Mouse (Mus musculus): ENCODE measurements at regions not wholly inside any gene's neighbourhood (a gene's known extent, or its start where the extent isn't known, plus 50 kb on each side); places are given as distances from the start of the nearest gene placed in this dataset.

- no peak for DNase-seq (ENCODE audit: low spot score)
- no peak for ATAC-seq (ENCODE audit: low FRiP score)
- H3K9ac ChIP-seq (ENCODE audit: low read depth, low read length) = no peak overlapping the region
- H3K36me3 ChIP-seq (ENCODE audit: control insufficient read depth, insufficient read depth, low read length) = no peaks in the 10 kb centered on the region
- no peaks in the 10 kb centered on the region; the same call in 1 of the 2 replicates for H3K4me1 ChIP-seq (replicated peaks; ENCODE audit: control insufficient read depth, insufficient read depth, low read length)
- no peak overlapping the region for H3K4me2 ChIP-seq (replicated peaks; ENCODE audit: low read depth, low read length)
- no peaks in the 10 kb centered on the region for H3K9me3 ChIP-seq (ENCODE audit: control insufficient read depth, low read length)
- no peak overlapping the region for H3K27ac ChIP-seq (ENCODE audit: low read depth, low read length)
- WGBS = 79% methylated on average over 7 of the region's 7 CpGs
- no peaks in the 10 kb centered on the region for H3K27me3 ChIP-seq (ENCODE audit: control insufficient read depth, insufficient read depth, low read length)
- H3K4me3 ChIP-seq (ENCODE audit: low read depth, low read length) = no peak overlapping the region
Observed at GRCm38 (mm10) chr4:95157653-95158430, 105.8 kb upstream of the Jun start.

GRCm38 (mm10) chr4:95158632-95159424 is 106.8 kb upstream of the Jun start:
- H3K4me2 ChIP-seq (replicated peaks; ENCODE audit: low read depth, low read length) = no peak overlapping the region
- no peak overlapping the region for H3K9ac ChIP-seq (ENCODE audit: low read depth, low read length)
- no peak overlapping the region for H3K4me3 ChIP-seq (ENCODE audit: low read depth, low read length)
- no peak for ATAC-seq (ENCODE audit: low FRiP score)
- 80% methylated on average over 6 of the region's 6 CpGs for WGBS
- no peak overlapping the region for H3K27ac ChIP-seq (ENCODE audit: low read depth, low read length)
- H3K36me3 ChIP-seq (ENCODE audit: control insufficient read depth, insufficient read depth, low read length) = no peaks in the 10 kb centered on the region
- no peaks in the 10 kb centered on the region for H3K27me3 ChIP-seq (ENCODE audit: control insufficient read depth, insufficient read depth, low read length)
- no peak for DNase-seq (ENCODE audit: low spot score)
- H3K9me3 ChIP-seq (ENCODE audit: control insufficient read depth, low read length) = no peaks in the 10 kb centered on the region
- H3K4me1 ChIP-seq (replicated peaks; ENCODE audit: control insufficient read depth, insufficient read depth, low read length) = no peaks in the 10 kb centered on the region; the same call in 1 of the 2 replicates

- H3K4me2 ChIP-seq (replicated peaks; ENCODE audit: low read depth, low read length) = no peak overlapping the region
- no peak for DNase-seq (ENCODE audit: low spot score)
- H3K9ac ChIP-seq (ENCODE audit: low read depth, low read length) = no peak overlapping the region
- no peak overlapping the region for H3K27ac ChIP-seq (ENCODE audit: low read depth, low read length)
- ATAC-seq (ENCODE audit: low FRiP score) = no peak
- no peak overlapping the region for H3K4me3 ChIP-seq (ENCODE audit: low read depth, low read length)
- no peaks in the 10 kb centered on the region for H3K27me3 ChIP-seq (ENCODE audit: control insufficient read depth, insufficient read depth, low read length)
- 97% methylated on average over 4 of the region's 4 CpGs for WGBS
- H3K36me3 ChIP-seq (ENCODE audit: control insufficient read depth, insufficient read depth, low read length) = no peaks in the 10 kb centered on the region
- no peaks in the 10 kb centered on the region; the same call in 1 of the 2 replicates for H3K4me1 ChIP-seq (replicated peaks; ENCODE audit: control insufficient read depth, insufficient read depth, low read length)
- no peaks in the 10 kb centered on the region for H3K9me3 ChIP-seq (ENCODE audit: control insufficient read depth, low read length)
Observed at GRCm38 (mm10) chr4:95159821-95160220, 107.8 kb upstream of the Jun start.

GRCm38 (mm10) chr4:95160465-95160864 is 108.4 kb upstream of the Jun start:
- ATAC-seq (ENCODE audit: low FRiP score) (no peak), DNase-seq (ENCODE audit: low spot score) (no peak)
- H3K27ac ChIP-seq (ENCODE audit: low read depth, low read length) = no peak overlapping the region
- no peaks in the 10 kb centered on the region; the same call in 1 of the 2 replicates for H3K4me1 ChIP-seq (replicated peaks; ENCODE audit: control insufficient read depth, insufficient read depth, low read length)
- H3K4me3 ChIP-seq (ENCODE audit: low read depth, low read length) = no peak overlapping the region
- H3K9ac ChIP-seq (ENCODE audit: low read depth, low read length) = no peak overlapping the region
- H3K27me3 ChIP-seq (ENCODE audit: control insufficient read depth, insufficient read depth, low read length) = no peaks in the 10 kb centered on the region
- no peak overlapping the region; the same call in 1 of the 2 replicates for H3K4me2 ChIP-seq (replicated peaks; ENCODE audit: low read depth, low read length)
- 90% methylated on average over 3 of the region's 3 CpGs for WGBS
- no peaks in the 10 kb centered on the region for H3K36me3 ChIP-seq (ENCODE audit: control insufficient read depth, insufficient read depth, low read length)
- no peaks in the 10 kb centered on the region for H3K9me3 ChIP-seq (ENCODE audit: control insufficient read depth, low read length)

- Histone ChIP-seq H3K4me3 (ENCODE audit: low read depth, low read length) (peak overlapping the region; percentile 55), H3K9ac (ENCODE audit: low read depth, low read length) (peak overlapping the region; percentile 78), H3K4me1 (replicated peaks; ENCODE audit: control insufficient read depth, insufficient read depth, low read length) (no peaks in the 10 kb centered on the region; the same call in 1 of the 2 replicates), H3K27me3 (ENCODE audit: control insufficient read depth, insufficient read depth, low read length) (no peaks in the 10 kb centered on the region), H3K36me3 (ENCODE audit: control insufficient read depth, insufficient read depth, low read length) (no peaks in the 10 kb centered on the region), H3K4me2 (replicated peaks; ENCODE audit: low read depth, low read length) (peak overlapping the region; percentile 80), H3K27ac (ENCODE audit: low read depth, low read length) (peak overlapping the region; percentile 77), H3K9me3 (ENCODE audit: control insufficient read depth, low read length) (no peaks in the 10 kb centered on the region)
- WGBS = 1% methylated on average over 53 of the region's 53 CpGs
- DNase-seq (ENCODE audit: low spot score) (peak; percentile 81), ATAC-seq (ENCODE audit: low FRiP score) (peak; percentile 97)
Observed at GRCm38 (mm10) chr4:95160912-95161669, 109.1 kb upstream of the Jun start.

- Histone ChIP-seq H3K36me3 (ENCODE audit: control insufficient read depth, insufficient read depth, low read length) (no peaks in the 10 kb centered on the region), H3K9ac (ENCODE audit: low read depth, low read length) (peak overlapping the region; percentile 78), H3K4me1 (replicated peaks; ENCODE audit: control insufficient read depth, insufficient read depth, low read length) (no peaks in the 10 kb centered on the region; the same call in 1 of the 2 replicates), H3K27ac (ENCODE audit: low read depth, low read length) (peak overlapping the region; percentile 77), H3K9me3 (ENCODE audit: control insufficient read depth, low read length) (no peaks in the 10 kb centered on the region), H3K4me3 (ENCODE audit: low read depth, low read length) (peak overlapping the region; percentile 55), H3K4me2 (replicated peaks; ENCODE audit: low read depth, low read length) (peak overlapping the region; percentile 80), H3K27me3 (ENCODE audit: control insufficient read depth, insufficient read depth, low read length) (no peaks in the 10 kb centered on the region)
- DNase-seq (ENCODE audit: low spot score) = no peak
- ATAC-seq (ENCODE audit: low FRiP score) = peak; percentile 11; the same call in 1 of the 2 replicates
- WGBS = 30% methylated on average over 7 of the region's 7 CpGs
Observed at GRCm38 (mm10) chr4:95161670-95162020, 109.6 kb upstream of the Jun start.

GRCm38 (mm10) chr4:95162386-95163090 is 110.5 kb upstream of the Jun start:
- no peaks in the 10 kb centered on the region for H3K27me3 ChIP-seq (ENCODE audit: control insufficient read depth, insufficient read depth, low read length)
- WGBS = 78% methylated on average over 9 of the region's 9 CpGs

GRCm38 (mm10) chr4:95163403-95163802 is 111.4 kb upstream of the Jun start:
- ATAC-seq (ENCODE audit: low FRiP score) = no peak
- no peaks in the 10 kb centered on the region; the same call in 1 of the 2 replicates for H3K4me1 ChIP-seq (replicated peaks; ENCODE audit: control insufficient read depth, insufficient read depth, low read length)
- no peak overlapping the region for H3K4me2 ChIP-seq (replicated peaks; ENCODE audit: low read depth, low read length)
- H3K9ac ChIP-seq (ENCODE audit: low read depth, low read length) = no peak overlapping the region
- DNase-seq (ENCODE audit: low spot score) = no peak
- no peak overlapping the region for H3K27ac ChIP-seq (ENCODE audit: low read depth, low read length)
- no peak overlapping the region for H3K4me3 ChIP-seq (ENCODE audit: low read depth, low read length)
- H3K36me3 ChIP-seq (ENCODE audit: control insufficient read depth, insufficient read depth, low read length) = no peaks in the 10 kb centered on the region
- no peaks in the 10 kb centered on the region for H3K9me3 ChIP-seq (ENCODE audit: control insufficient read depth, low read length)
- WGBS = 84% methylated on average over 4 of the region's 4 CpGs
- H3K27me3 ChIP-seq (ENCODE audit: control insufficient read depth, insufficient read depth, low read length) = no peaks in the 10 kb centered on the region

More at GRCm38 (mm10) chr4:95162386-95163090, 110.5 kb upstream of the Jun start:
- Histone ChIP-seq H3K4me2 (replicated peaks; ENCODE audit: low read depth, low read length) (no peak overlapping the region), H3K36me3 (ENCODE audit: control insufficient read depth, insufficient read depth, low read length) (no peaks in the 10 kb centered on the region), H3K4me3 (ENCODE audit: low read depth, low read length) (no peak overlapping the region), H3K9ac (ENCODE audit: low read depth, low read length) (no peak overlapping the region), H3K9me3 (ENCODE audit: control insufficient read depth, low read length) (no peaks in the 10 kb centered on the region), H3K27ac (ENCODE audit: low read depth, low read length) (no peak overlapping the region), H3K4me1 (replicated peaks; ENCODE audit: control insufficient read depth, insufficient read depth, low read length) (no peaks in the 10 kb centered on the region; the same call in 1 of the 2 replicates)
- ATAC-seq (ENCODE audit: low FRiP score) = no peak
- DNase-seq (ENCODE audit: low spot score) = no peak
